Mouse (Mus musculus) limb, embryonic 13.5 days (tissue): Measurements from ENCODE around the gene Rbp1. TPM values are rescaled to one million over a fixed set of nuclear protein-coding genes. Genes with fewer than 3 reads are reported as not detected.

Experiments
- ATAC-seq: fragments of 200-750 bp; cut with Nextera tagmentation; 2 replicates; pipeline ENCODE4 v1.8.0; 2017; ENCODE audit warnings: low read depth, moderate number of reproducible peaks, moderate TSS enrichment; ENCODE audit not compliant: low FRiP score
- H3K27ac ChIP-seq: fragments of 300-500 bp; sonication (generic); 2 replicates; pipeline ENCODE4 v1.5.1; 2015; ENCODE audit warnings: inconsistent platforms, mild to moderate bottlenecking, moderate library complexity
- H3K27me3 ChIP-seq: fragments of 300-500 bp; sonication (generic); 2 replicates; pipeline ENCODE4 v1.6.1; 2015; ENCODE audit warnings: mild to moderate bottlenecking, inconsistent platforms
- H3K36me3 ChIP-seq: fragments of 300-500 bp; sonication (generic); 2 replicates; pipeline ENCODE4 v1.6.1; 2015; ENCODE audit warnings: inconsistent platforms, mild to moderate bottlenecking, moderate library complexity
- H3K4me1 ChIP-seq: fragments of 300-500 bp; sonication (generic); 2 replicates; pipeline ENCODE4 v1.6.1; 2015; ENCODE audit warnings: inconsistent platforms
- H3K4me2 ChIP-seq: fragments of 300-500 bp; sonication (generic); replicated peaks from 2 replicates; pipeline ENCODE4 v1.6.1; 2015; ENCODE audit warnings: inconsistent platforms, mild to moderate bottlenecking, moderate library complexity
- H3K4me3 ChIP-seq: fragments of 300-500 bp; sonication (generic); 2 replicates; pipeline ENCODE4 v1.5.1; 2015; ENCODE audit warnings: moderate library complexity, mild to moderate bottlenecking, inconsistent platforms
- H3K9ac ChIP-seq: fragments of 300-500 bp; sonication (generic); 2 replicates; pipeline ENCODE4 v1.6.1; 2015; ENCODE audit warnings: mild to moderate bottlenecking, inconsistent platforms
- H3K9me3 ChIP-seq: fragments of 300-500 bp; sonication (generic); 2 replicates; pipeline ENCODE4 v1.6.1; 2016; ENCODE audit warnings: inconsistent platforms
- WGBS: fragments of 180-500 bp; shearing (Covaris S2); methylation state at CpG from one replicate; pipeline ENCODE4 v1.1.7; 2015; 5-methylcytosine and 5-hydroxymethylcytosine counted together
- polyA plus RNA-seq: library from polyadenylated mRNA; unstranded; fragments of >200 nt; fragmentation: Nextera tagmentation; extraction: Ambion mirVana; gene quantifications from 2 replicates; pipeline ENCODE4 v1.2.1, GENCODE M21; 2015

Rbp1 gene
- polyA plus RNA-seq, 1 experiment from 2014 or later = 55.7 TPM

DNA sequence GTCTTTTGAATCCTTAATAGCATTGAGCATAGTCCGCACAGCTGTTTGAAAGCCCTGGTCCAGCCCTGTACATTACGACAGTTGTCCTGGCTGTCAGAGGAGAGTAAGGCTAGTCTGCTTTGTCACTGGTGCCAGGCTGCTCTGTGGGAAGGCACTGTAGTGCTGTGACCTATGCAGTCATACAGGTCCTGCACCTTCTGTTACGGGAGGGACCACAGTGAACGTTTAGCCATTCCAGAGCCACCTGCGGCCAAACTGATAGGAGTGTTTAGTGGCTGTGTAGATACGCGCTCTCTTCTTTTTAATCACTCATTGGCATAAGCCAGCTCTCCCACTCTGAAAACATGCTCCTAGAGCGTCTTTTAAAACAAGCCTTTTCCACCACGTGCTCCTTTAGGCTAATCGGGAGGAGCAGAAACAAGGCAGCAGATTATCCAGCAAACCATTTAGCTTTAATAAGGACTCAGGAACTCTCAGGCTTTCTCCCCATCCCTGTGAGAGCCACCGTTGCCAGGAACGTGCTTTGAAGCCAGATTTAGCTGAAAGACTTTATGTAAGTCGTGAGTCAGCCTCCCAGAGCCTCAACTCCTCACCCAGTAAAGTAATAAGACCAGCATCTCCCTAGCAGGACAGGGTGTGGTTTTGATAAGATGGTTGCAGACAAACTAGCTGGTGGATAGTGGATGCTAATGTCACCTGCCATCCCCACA is 22.4 kb upstream of the Rbp1 start:
- Histone ChIP-seq H3K4me3 (no peak overlapping the region), H3K4me1 (no peaks in the 10 kb centered on the region)
- WGBS = 74% methylated on average over 13 of the region's 13 CpGs

GRCm38 (mm10) chr9:98401611-98402010 is 21.1 kb upstream of the Rbp1 start:
- no peaks in the 10 kb centered on the region for H3K27me3 ChIP-seq
- no peaks in the 10 kb centered on the region for H3K9me3 ChIP-seq
- 73% methylated on average over 5 of the region's 5 CpGs for WGBS
- no peak overlapping the region for H3K27ac ChIP-seq
- no peak overlapping the region for H3K4me3 ChIP-seq
- H3K36me3 ChIP-seq = no peaks in the 10 kb centered on the region
- no peak for ATAC-seq
- H3K9ac ChIP-seq = no peak overlapping the region
- no peak overlapping the region for H3K4me2 ChIP-seq
- no peaks in the 10 kb centered on the region for H3K4me1 ChIP-seq

More for the DNA sequence above, 22.4 kb upstream of the Rbp1 start:
- Histone ChIP-seq H3K36me3 (no peaks in the 10 kb centered on the region), H3K9me3 (no peaks in the 10 kb centered on the region), H3K27me3 (no peaks in the 10 kb centered on the region), H3K4me2 (no peak overlapping the region), H3K27ac (no peak overlapping the region), H3K9ac (no peak overlapping the region)
- ATAC-seq = no peak

GRCm38 (mm10) chr9:98407771-98408170 is 15.0 kb upstream of the Rbp1 start:
- Histone ChIP-seq H3K9me3 (no peaks in the 10 kb centered on the region), H3K4me1 (0 out of 2 replicates have a peak, but pooled peaks cover 4% of the 10 kb centered on the region), H3K36me3 (no peaks in the 10 kb centered on the region), H3K9ac (no peak overlapping the region), H3K27ac (no peak overlapping the region), H3K4me2 (no peak overlapping the region), H3K4me3 (no peak overlapping the region), H3K27me3 (no peaks in the 10 kb centered on the region)
- 72% methylated on average over 12 of the region's 12 CpGs for WGBS
- ATAC-seq = no peak

GRCm38 (mm10) chr9:98409137-98409536 is 13.6 kb upstream of the Rbp1 start:
- Histone ChIP-seq H3K4me3 (no peak overlapping the region), H3K4me1 (0 out of 2 replicates have a peak, but pooled peaks cover 4% of the 10 kb centered on the region), H3K27ac (no peak overlapping the region), H3K9me3 (no peaks in the 10 kb centered on the region), H3K4me2 (no peak overlapping the region), H3K27me3 (no peaks in the 10 kb centered on the region), H3K9ac (no peak overlapping the region), H3K36me3 (no peaks in the 10 kb centered on the region)
- ATAC-seq = no peak
- 22% methylated on average over 3 of the region's 3 CpGs for WGBS

- 86% methylated on average over 4 of the region's 4 CpGs for WGBS
- ATAC-seq = no peak
- Histone ChIP-seq H3K4me1 (no peaks in the 10 kb centered on the region), H3K9ac (no peak overlapping the region), H3K27ac (no peak overlapping the region), H3K4me2 (no peak overlapping the region), H3K27me3 (no peaks in the 10 kb centered on the region), H3K9me3 (no peaks in the 10 kb centered on the region), H3K36me3 (no peaks in the 10 kb centered on the region), H3K4me3 (no peak overlapping the region)
These were observed 7.3 kb upstream of the Rbp1 start for GRCm38 (mm10) chr9:98415427-98415826.

- Histone ChIP-seq H3K4me1 (no peaks in the 10 kb centered on the region), H3K4me2 (no peak overlapping the region), H3K36me3 (no peaks in the 10 kb centered on the region), H3K9me3 (no peaks in the 10 kb centered on the region), H3K4me3 (no peak overlapping the region), H3K9ac (no peak overlapping the region), H3K27ac (no peak overlapping the region), H3K27me3 (no peaks in the 10 kb centered on the region)
- ATAC-seq = no peak
- WGBS = 49% methylated on average over 7 of the region's 7 CpGs
These were observed 4.8 kb upstream of the Rbp1 start for GRCm38 (mm10) chr9:98417919-98418318.

DNA sequence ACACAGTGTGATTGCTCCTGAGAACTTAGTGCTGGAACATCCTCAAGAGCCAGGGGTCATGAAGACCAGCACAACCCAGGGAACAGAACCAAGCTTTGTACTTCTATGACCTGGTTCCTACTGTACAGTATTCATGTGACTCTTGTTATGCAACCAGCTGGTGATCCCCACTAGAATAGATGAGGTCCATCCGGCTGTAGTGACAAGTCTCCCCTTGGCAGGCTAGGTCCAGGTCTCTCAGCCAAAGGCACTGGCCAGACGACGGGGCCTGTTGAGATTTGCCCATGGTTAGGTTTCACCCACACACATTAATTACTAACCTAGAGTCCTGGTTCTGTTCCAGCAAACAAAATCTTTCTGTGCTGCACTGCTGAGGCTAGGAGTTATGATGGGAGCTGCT is 4.4 kb upstream of the Rbp1 start:
- H3K9me3 ChIP-seq = no peaks in the 10 kb centered on the region
- H3K4me2 ChIP-seq = no peak overlapping the region
- no peak for ATAC-seq
- H3K9ac ChIP-seq = no peak overlapping the region
- H3K4me1 ChIP-seq = no peaks in the 10 kb centered on the region
- H3K36me3 ChIP-seq = no peaks in the 10 kb centered on the region
- WGBS = 86% methylated on average over 3 of the region's 3 CpGs
- no peak overlapping the region for H3K27ac ChIP-seq
- H3K27me3 ChIP-seq = no peaks in the 10 kb centered on the region
- no peak overlapping the region for H3K4me3 ChIP-seq

DNA sequence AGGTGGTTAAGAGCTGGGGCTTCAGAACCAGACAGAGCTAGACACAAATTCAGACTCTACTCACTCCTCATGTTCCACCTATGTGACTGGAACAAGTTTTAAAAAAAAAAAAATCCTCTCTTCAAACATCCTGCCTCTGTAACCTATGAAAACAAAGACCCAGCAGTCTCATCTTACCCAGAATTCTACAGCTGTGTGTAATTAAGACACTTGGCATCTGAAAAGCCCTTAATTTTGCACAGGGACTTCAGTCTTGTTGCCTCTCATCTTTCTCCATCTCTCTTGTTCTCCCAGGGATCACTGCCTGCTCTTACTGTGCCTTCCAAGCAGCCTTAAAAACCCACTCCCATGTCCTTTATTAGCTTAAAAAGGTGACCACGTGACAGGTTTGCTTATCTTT is 2.1 kb upstream of the Rbp1 start:
- ATAC-seq = no peak
- WGBS = 64% methylated on average over 1 of the region's 1 CpGs

GRCm38 (mm10) chr9:98421903-98422302 is 858 bp upstream of the Rbp1 start:
- ATAC-seq = no peak
- Histone ChIP-seq H3K4me3 (no peak overlapping the region), H3K9ac (no peak overlapping the region), H3K4me1 (peaks cover 21% of the 10 kb centered on the region), H3K4me2 (no peak overlapping the region), H3K27ac (no peak overlapping the region), H3K9me3 (no peaks in the 10 kb centered on the region), H3K36me3 (no peaks in the 10 kb centered on the region), H3K27me3 (no peaks in the 10 kb centered on the region; the same call in 1 of the 2 replicates)
- 49% methylated on average over 3 of the region's 3 CpGs for WGBS

More for the DNA sequence above, 2.1 kb upstream of the Rbp1 start:
- Histone ChIP-seq H3K9ac (no peak overlapping the region), H3K4me1 (peaks cover 10% of the 10 kb centered on the region), H3K27me3 (no peaks in the 10 kb centered on the region), H3K4me3 (no peak overlapping the region), H3K36me3 (no peaks in the 10 kb centered on the region), H3K4me2 (no peak overlapping the region), H3K9me3 (no peaks in the 10 kb centered on the region), H3K27ac (no peak overlapping the region)

- no peak for ATAC-seq
- H3K4me1 ChIP-seq = peaks cover 37% of the 10 kb centered on the region
- H3K9ac ChIP-seq = no peak overlapping the region
- no peak overlapping the region for H3K27ac ChIP-seq
- H3K9me3 ChIP-seq = no peaks in the 10 kb centered on the region
- H3K4me2 ChIP-seq = peak overlapping the region; percentile 76
- H3K36me3 ChIP-seq = no peaks in the 10 kb centered on the region
- H3K27me3 ChIP-seq = peaks cover 4% of the 10 kb centered on the region; the same call in 1 of the 2 replicates
- H3K4me3 ChIP-seq = no peak overlapping the region
- WGBS = 9% methylated on average over 4 of the region's 4 CpGs
These were observed 930 bp downstream of the Rbp1 start for GRCm38 (mm10) chr9:98423691-98424090.

GRCm38 (mm10) chr9:98424291-98424690 is 1.5 kb downstream of the Rbp1 start:
- no peak for ATAC-seq
- Histone ChIP-seq H3K27ac (no peak overlapping the region; the same call in 1 of the 2 replicates), H3K36me3 (no peaks in the 10 kb centered on the region), H3K9me3 (no peaks in the 10 kb centered on the region), H3K27me3 (peaks cover 4% of the 10 kb centered on the region; the same call in 1 of the 2 replicates), H3K4me3 (peak overlapping the region; percentile 64), H3K4me1 (peaks cover 42% of the 10 kb centered on the region), H3K9ac (peak overlapping the region; percentile 72; the same call in 1 of the 2 replicates), H3K4me2 (peak overlapping the region; percentile 76)
- WGBS = 3% methylated on average over 8 of the region's 8 CpGs

- WGBS = under 1% methylated on average over 41 of the region's 42 CpGs
- Histone ChIP-seq H3K4me2 (peak overlapping the region; percentile 76), H3K36me3 (no peaks in the 10 kb centered on the region), H3K9ac (peak overlapping the region; percentile 72), H3K27ac (no peak overlapping the region), H3K9me3 (no peaks in the 10 kb centered on the region), H3K4me3 (peak overlapping the region; percentile 64), H3K27me3 (peaks cover 4% of the 10 kb centered on the region; the same call in 1 of the 2 replicates), H3K4me1 (peaks cover 46% of the 10 kb centered on the region)
- ATAC-seq = peak; percentile 60; the same call in 1 of the 2 replicates
These were observed 2.0 kb downstream of the Rbp1 start for GRCm38 (mm10) chr9:98424725-98425210.
